Mouse (Mus musculus): ENCODE measurements at regions not wholly inside any gene's neighbourhood (a gene's known extent, or its start where the extent isn't known, plus 50 kb on each side); places are given as distances from the start of the nearest gene placed in this dataset.
A peak's percentile ranks its signal among the peaks of the same experiment; 100 is the strongest.

- H3K4me1 ChIP-seq (ENCODE audit: insufficient read depth, low read depth, low read length), result no peaks in the 10 kb centered on the region
- TF ChIP-seq EP300 (IDR thresholded peaks at IDR 0.05) (no peak), CTCF (IDR thresholded peaks at IDR 0.05) (peak; percentile 70)
- H3K27ac ChIP-seq (ENCODE audit: low read length), result no peak overlapping the region
- H3K27me3 ChIP-seq (replicated peaks; ENCODE audit: insufficient read depth, low read length), result no peaks in the 10 kb centered on the region
- no peak overlapping the region for H3K4me3 ChIP-seq (ENCODE audit: low read depth, low read length)
- peak; percentile 42 for DNase-seq (ENCODE audit: low spot score)
- H3K4me2 ChIP-seq (replicated peaks; ENCODE audit: low read depth, low read length), result no peak overlapping the region
- no peaks in the 10 kb centered on the region for H3K36me3 ChIP-seq (ENCODE audit: insufficient read depth, low read length)
- H3K9me3 ChIP-seq (ENCODE audit: low read length), result no peaks in the 10 kb centered on the region
- peak; percentile 57; the same call in 1 of the 2 replicates for ATAC-seq
- no peak overlapping the region for H3K9ac ChIP-seq (replicated peaks; ENCODE audit: low read depth)
- WGBS, result 28% methylated on average over 3 of the region's 3 CpGs
Observed at GRCm38 (mm10) chr19:48090393-48090792, 115.4 kb upstream of the Sorcs3 start.

- TF ChIP-seq CTCF (IDR thresholded peaks at IDR 0.05), result no peak
- no peak for TF ChIP-seq EP300 (IDR thresholded peaks at IDR 0.05)
- Histone ChIP-seq H3K4me2 (replicated peaks; ENCODE audit: low read depth, low read length) (no peak overlapping the region), H3K27ac (ENCODE audit: low read length) (no peak overlapping the region), H3K9ac (replicated peaks; ENCODE audit: low read depth) (no peak overlapping the region), H3K4me1 (ENCODE audit: insufficient read depth, low read depth, low read length) (no peaks in the 10 kb centered on the region), H3K4me3 (ENCODE audit: low read depth, low read length) (no peak overlapping the region), H3K27me3 (replicated peaks; ENCODE audit: insufficient read depth, low read length) (no peaks in the 10 kb centered on the region), H3K36me3 (ENCODE audit: insufficient read depth, low read length) (no peaks in the 10 kb centered on the region), H3K9me3 (ENCODE audit: low read length) (no peaks in the 10 kb centered on the region)
- ATAC-seq, result no peak
- DNase-seq (ENCODE audit: low spot score), result no peak
- WGBS, result 65% methylated on average over 5 of the region's 5 CpGs
Observed at GRCm38 (mm10) chr19:48097363-48097762, 108.5 kb upstream of the Sorcs3 start.

- Histone ChIP-seq H3K27me3 (replicated peaks; ENCODE audit: insufficient read depth, low read length) (no peaks in the 10 kb centered on the region), H3K4me2 (replicated peaks; ENCODE audit: low read depth, low read length) (no peak overlapping the region), H3K27ac (ENCODE audit: low read length) (no peak overlapping the region), H3K36me3 (ENCODE audit: insufficient read depth, low read length) (no peaks in the 10 kb centered on the region), H3K9ac (replicated peaks; ENCODE audit: low read depth) (no peak overlapping the region), H3K4me1 (ENCODE audit: insufficient read depth, low read depth, low read length) (no peaks in the 10 kb centered on the region), H3K4me3 (ENCODE audit: low read depth, low read length) (no peak overlapping the region), H3K9me3 (ENCODE audit: low read length) (no peaks in the 10 kb centered on the region)
- ATAC-seq (no peak), DNase-seq (ENCODE audit: low spot score) (no peak)
- TF ChIP-seq CTCF (IDR thresholded peaks at IDR 0.05) (no peak), EP300 (IDR thresholded peaks at IDR 0.05) (no peak)
- WGBS, result 52% methylated on average over 5 of the region's 5 CpGs
Observed at GRCm38 (mm10) chr19:48097942-48098596, 107.8 kb upstream of the Sorcs3 start.

- H3K9me3 ChIP-seq (ENCODE audit: low read length), result no peaks in the 10 kb centered on the region
- TF ChIP-seq EP300 (IDR thresholded peaks at IDR 0.05) (no peak), CTCF (IDR thresholded peaks at IDR 0.05) (no peak)
- no peak overlapping the region for H3K4me2 ChIP-seq (replicated peaks; ENCODE audit: low read depth, low read length)
- no peak for ATAC-seq
- DNase-seq (ENCODE audit: low spot score), result no peak
- H3K4me3 ChIP-seq (ENCODE audit: low read depth, low read length), result no peak overlapping the region
- H3K27me3 ChIP-seq (replicated peaks; ENCODE audit: insufficient read depth, low read length), result no peaks in the 10 kb centered on the region
- WGBS, result 66% methylated on average over 6 of the region's 6 CpGs
- no peaks in the 10 kb centered on the region for H3K36me3 ChIP-seq (ENCODE audit: insufficient read depth, low read length)
- H3K9ac ChIP-seq (replicated peaks; ENCODE audit: low read depth), result no peak overlapping the region
- no peak overlapping the region for H3K27ac ChIP-seq (ENCODE audit: low read length)
- H3K4me1 ChIP-seq (ENCODE audit: insufficient read depth, low read depth, low read length), result no peaks in the 10 kb centered on the region
Observed at GRCm38 (mm10) chr19:48100991-48101390, 104.8 kb upstream of the Sorcs3 start.

- no peak overlapping the region for H3K4me2 ChIP-seq (replicated peaks; ENCODE audit: low read depth, low read length)
- H3K4me3 ChIP-seq (ENCODE audit: low read depth, low read length), result no peak overlapping the region
- no peak overlapping the region for H3K27ac ChIP-seq (ENCODE audit: low read length)
- no peaks in the 10 kb centered on the region for H3K36me3 ChIP-seq (ENCODE audit: insufficient read depth, low read length)
- ATAC-seq (no peak), DNase-seq (ENCODE audit: low spot score) (no peak)
- no peaks in the 10 kb centered on the region for H3K9me3 ChIP-seq (ENCODE audit: low read length)
- H3K9ac ChIP-seq (replicated peaks; ENCODE audit: low read depth), result no peak overlapping the region
- TF ChIP-seq CTCF (IDR thresholded peaks at IDR 0.05) (no peak), EP300 (IDR thresholded peaks at IDR 0.05) (no peak)
- 57% methylated on average over 9 of the region's 9 CpGs for WGBS
- no peaks in the 10 kb centered on the region for H3K27me3 ChIP-seq (replicated peaks; ENCODE audit: insufficient read depth, low read length)
- H3K4me1 ChIP-seq (ENCODE audit: insufficient read depth, low read depth, low read length), result no peaks in the 10 kb centered on the region
Observed at GRCm38 (mm10) chr19:48115155-48115554, 90.7 kb upstream of the Sorcs3 start.

- no peaks in the 10 kb centered on the region for H3K27me3 ChIP-seq (replicated peaks; ENCODE audit: insufficient read depth, low read length)
- H3K9ac ChIP-seq (replicated peaks; ENCODE audit: low read depth), result no peak overlapping the region
- WGBS, result 68% methylated on average over 8 of the region's 8 CpGs
- H3K36me3 ChIP-seq (ENCODE audit: insufficient read depth, low read length), result no peaks in the 10 kb centered on the region
- H3K4me3 ChIP-seq (ENCODE audit: low read depth, low read length), result no peak overlapping the region
- TF ChIP-seq EP300 (IDR thresholded peaks at IDR 0.05) (no peak), CTCF (IDR thresholded peaks at IDR 0.05) (no peak)
- no peaks in the 10 kb centered on the region for H3K4me1 ChIP-seq (ENCODE audit: insufficient read depth, low read depth, low read length)
- ATAC-seq, result no peak
- H3K9me3 ChIP-seq (ENCODE audit: low read length), result no peaks in the 10 kb centered on the region
- DNase-seq (ENCODE audit: low spot score), result no peak
- H3K4me2 ChIP-seq (replicated peaks; ENCODE audit: low read depth, low read length), result no peak overlapping the region
- H3K27ac ChIP-seq (ENCODE audit: low read length), result no peak overlapping the region
Observed at GRCm38 (mm10) chr19:48115728-48116127, 90.1 kb upstream of the Sorcs3 start.

GRCm38 (mm10) chr19:48116689-48117088, 89.1 kb upstream of the Sorcs3 start:
- no peaks in the 10 kb centered on the region for H3K9me3 ChIP-seq (ENCODE audit: low read length)
- peak; percentile 10 for DNase-seq (ENCODE audit: low spot score)
- no peak overlapping the region for H3K4me3 ChIP-seq (ENCODE audit: low read depth, low read length)
- H3K27me3 ChIP-seq (replicated peaks; ENCODE audit: insufficient read depth, low read length), result no peaks in the 10 kb centered on the region
- ATAC-seq, result no peak
- 6% methylated on average over 3 of the region's 4 CpGs for WGBS
- no peaks in the 10 kb centered on the region for H3K36me3 ChIP-seq (ENCODE audit: insufficient read depth, low read length)
- no peak overlapping the region for H3K27ac ChIP-seq (ENCODE audit: low read length)
- no peaks in the 10 kb centered on the region for H3K4me1 ChIP-seq (ENCODE audit: insufficient read depth, low read depth, low read length)
- TF ChIP-seq CTCF (IDR thresholded peaks at IDR 0.05), result no peak
- no peak for TF ChIP-seq EP300 (IDR thresholded peaks at IDR 0.05)
- no peak overlapping the region for H3K9ac ChIP-seq (replicated peaks; ENCODE audit: low read depth)
- H3K4me2 ChIP-seq (replicated peaks; ENCODE audit: low read depth, low read length), result no peak overlapping the region
